Mouse (Mus musculus) lung, adult 2 months (tissue): ENCODE measurements around the gene Eefsec.

ENCODE experiments used
- CTCF ChIP-seq: fragments of 200-500 bp; IDR thresholded peaks from 2 replicates; pipeline ENCODE4 v1.5.1; 2011; ENCODE audit warnings: mild to moderate bottlenecking, low read length, control low read depth; ENCODE audit not compliant: insufficient read depth
- POLR2A ChIP-seq: fragments of 200-500 bp; IDR thresholded peaks from 2 replicates; pipeline ENCODE4 v1.6.1; 2011; ENCODE audit warnings: low read depth, mild to moderate bottlenecking, control low read depth, low read length, borderline replicate concordance; ENCODE audit errors: extremely low read depth

DNA sequence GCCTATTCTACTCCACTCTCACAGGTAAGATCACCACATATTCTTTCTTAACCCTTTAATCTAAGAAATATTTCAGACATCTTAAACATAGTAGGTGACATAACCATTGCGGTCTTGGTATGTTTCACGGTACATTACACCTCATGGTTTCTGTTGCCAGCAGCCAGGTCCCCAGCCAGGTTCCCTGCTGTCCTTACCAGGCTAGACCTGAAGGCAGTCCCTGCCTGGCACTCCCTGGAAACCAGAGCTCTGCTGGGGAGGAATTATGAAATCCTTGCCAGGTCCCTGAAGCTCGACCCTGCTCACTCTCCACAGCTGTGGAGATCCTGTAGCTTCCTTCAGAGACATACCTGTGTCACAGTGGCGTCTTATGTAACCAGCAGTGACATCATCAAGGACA, 230.1 kb downstream of the Eefsec start:
- TF ChIP-seq CTCF (no peak), POLR2A (no peak)
